Mouse (Mus musculus) ES-Bruce4 (cell line): ENCODE data around the gene Grifin. TPM values are rescaled to one million over a fixed set of nuclear protein-coding genes. Genes with fewer than 3 reads are reported as not detected.

Experiments
- H3K27ac ChIP-seq: 2 replicates; pipeline ENCODE4 v1.5.1; 2012; ENCODE audit warnings: low read length, inconsistent platforms; ENCODE audit not compliant: insufficient read depth
- H3K27me3 ChIP-seq: 2 replicates; pipeline ENCODE4 v1.6.1; 2012; ENCODE audit warnings: mild to moderate bottlenecking, low read length, inconsistent platforms; ENCODE audit not compliant: control insufficient read depth, poor library complexity, insufficient read depth, severe bottlenecking
- H3K36me3 ChIP-seq: 2 replicates; pipeline ENCODE4 v1.6.1; 2012; ENCODE audit warnings: inconsistent platforms, mild to moderate bottlenecking, low read length, moderate library complexity; ENCODE audit not compliant: control insufficient read depth, poor library complexity, insufficient read depth, severe bottlenecking
- H3K4me1 ChIP-seq: one replicate; pipeline ENCODE4 v1.8.1; 2011; ENCODE audit warnings: low read length; ENCODE audit not compliant: control insufficient read depth, insufficient read depth
- H3K4me3 ChIP-seq: 2 replicates; pipeline ENCODE4 v1.5.1; 2011; ENCODE audit warnings: low read depth, mild to moderate bottlenecking, low read length
- H3K9ac ChIP-seq: 2 replicates; pipeline ENCODE4 v1.6.1; 2012; ENCODE audit warnings: low read depth, mild to moderate bottlenecking, inconsistent platforms; ENCODE audit not compliant: poor library complexity, severe bottlenecking
- H3K9me3 ChIP-seq: replicated peaks from 2 replicates; pipeline ENCODE4 v1.6.1; 2012; ENCODE audit warnings: mild to moderate bottlenecking, low read length, inconsistent platforms; ENCODE audit not compliant: control insufficient read depth, poor library complexity, insufficient read depth, severe bottlenecking
- CTCF ChIP-seq: IDR thresholded peaks from one replicate; pipeline ENCODE4 v1.8.1; 2011; ENCODE audit warnings: low read depth, low read length
- EP300 ChIP-seq: IDR thresholded peaks from 2 replicates; pipeline ENCODE4 v1.6.1; 2011; ENCODE audit warnings: low read depth, low read length; ENCODE audit not compliant: insufficient read depth
- POLR2A ChIP-seq: IDR thresholded peaks from one replicate; pipeline ENCODE4 v1.8.1; 2011; ENCODE audit warnings: low read length; ENCODE audit not compliant: insufficient read depth
- polyA plus RNA-seq: library from polyadenylated mRNA; stranded (reverse); fragments of >200 nt; gene quantifications from 2 replicates; pipeline ENCODE4 v1.2.4, GENCODE M21; 2011; ENCODE audit warnings: low read depth; ENCODE audit not compliant: missing spikeins, insufficient read depth, insufficient read length

The Grifin gene
- polyA plus RNA-seq, 1 experiment: not detected

GRCm38 (mm10) chr5:140566271-140566670 is 1.4 kb upstream of the Grifin start:
- no peaks in the 10 kb centered on the region for H3K36me3 ChIP-seq
- no peak overlapping the region for H3K4me3 ChIP-seq
- H3K4me1 ChIP-seq: peaks cover 13% of the 10 kb centered on the region
- TF ChIP-seq POLR2A (no peak), CTCF (no peak), EP300 (no peak)
- no peak overlapping the region for H3K27ac ChIP-seq
- no peak overlapping the region for H3K9ac ChIP-seq
- H3K9me3 ChIP-seq: no peaks in the 10 kb centered on the region
- H3K27me3 ChIP-seq: no peaks in the 10 kb centered on the region

DNA sequence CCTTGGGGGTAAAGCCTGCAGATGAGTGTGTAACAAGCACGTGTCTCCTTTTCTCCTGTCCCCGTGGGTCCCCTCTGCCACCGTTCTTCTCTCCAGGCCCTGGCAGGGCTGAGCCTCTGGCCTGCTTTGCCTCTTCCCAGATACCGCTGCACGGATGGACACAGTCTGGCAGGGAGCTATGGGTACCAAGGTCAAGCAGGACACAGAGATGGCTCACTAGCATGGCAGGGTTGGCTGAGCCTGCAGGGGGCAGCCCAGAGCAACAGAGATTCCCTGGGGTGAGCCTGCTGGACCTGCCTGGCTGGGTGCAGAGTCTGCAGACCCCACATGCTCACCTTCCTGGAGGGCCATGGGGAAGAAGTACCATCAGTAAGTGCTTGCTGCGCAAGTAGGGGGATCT is 985 bp upstream of the Grifin start:
- H3K36me3 ChIP-seq: no peaks in the 10 kb centered on the region
- no peaks in the 10 kb centered on the region for H3K9me3 ChIP-seq
- no peaks in the 10 kb centered on the region for H3K27me3 ChIP-seq
- peaks cover 13% of the 10 kb centered on the region for H3K4me1 ChIP-seq
- TF ChIP-seq CTCF (peak; percentile 74), EP300 (0 out of 2 replicates have a peak, but pooled peaks have one; percentile 48), POLR2A (no peak)
- no peak overlapping the region for H3K4me3 ChIP-seq
- no peak overlapping the region for H3K27ac ChIP-seq
- no peak overlapping the region for H3K9ac ChIP-seq

GRCm38 (mm10) chr5:140565451-140565850 is 580 bp upstream of the Grifin start:
- Histone ChIP-seq H3K9me3 (no peaks in the 10 kb centered on the region), H3K4me1 (peaks cover 13% of the 10 kb centered on the region), H3K9ac (no peak overlapping the region), H3K4me3 (no peak overlapping the region), H3K27me3 (no peaks in the 10 kb centered on the region), H3K36me3 (no peaks in the 10 kb centered on the region), H3K27ac (no peak overlapping the region)
- no peak for TF ChIP-seq CTCF
- no peak for TF ChIP-seq EP300
- TF ChIP-seq POLR2A: no peak

GRCm38 (mm10) chr5:140562601-140563000 is 2.3 kb downstream of the Grifin start:
- no peak overlapping the region for H3K27ac ChIP-seq
- H3K27me3 ChIP-seq: no peaks in the 10 kb centered on the region
- no peak for TF ChIP-seq POLR2A
- no peak for TF ChIP-seq CTCF

DNA sequence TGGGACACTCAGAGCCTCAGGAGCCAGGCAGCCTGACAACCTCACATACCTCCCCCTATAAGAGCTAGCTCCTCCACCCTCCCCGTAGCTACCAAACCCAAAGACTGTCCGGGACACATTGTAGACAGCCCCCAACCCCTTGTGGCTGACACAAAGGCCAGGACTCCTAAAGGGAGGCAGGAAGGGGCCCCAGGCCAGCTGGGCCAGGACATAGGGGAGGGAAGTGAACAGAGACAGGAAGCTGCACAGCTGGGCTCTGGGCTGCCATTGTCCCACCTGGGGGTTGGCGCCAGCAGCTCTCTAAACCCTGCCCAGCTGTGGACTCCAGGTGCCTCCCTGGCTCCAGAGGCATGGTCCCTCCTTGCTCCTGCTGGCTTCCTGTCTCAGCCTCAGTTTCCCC is 8.0 kb downstream of the Grifin start:
- no peak for TF ChIP-seq CTCF
- no peak for TF ChIP-seq EP300
- Histone ChIP-seq H3K36me3 (no peaks in the 10 kb centered on the region), H3K27ac (no peak overlapping the region), H3K4me1 (no peaks in the 10 kb centered on the region), H3K4me3 (no peak overlapping the region), H3K27me3 (no peaks in the 10 kb centered on the region), H3K9me3 (no peaks in the 10 kb centered on the region), H3K9ac (no peak overlapping the region)

More at GRCm38 (mm10) chr5:140562601-140563000, 2.3 kb downstream of the Grifin start:
- H3K9me3 ChIP-seq: no peaks in the 10 kb centered on the region
- H3K4me3 ChIP-seq: no peak overlapping the region
- H3K36me3 ChIP-seq: no peaks in the 10 kb centered on the region
- H3K4me1 ChIP-seq: peaks cover 9% of the 10 kb centered on the region
- H3K9ac ChIP-seq: no peak overlapping the region

DNA sequence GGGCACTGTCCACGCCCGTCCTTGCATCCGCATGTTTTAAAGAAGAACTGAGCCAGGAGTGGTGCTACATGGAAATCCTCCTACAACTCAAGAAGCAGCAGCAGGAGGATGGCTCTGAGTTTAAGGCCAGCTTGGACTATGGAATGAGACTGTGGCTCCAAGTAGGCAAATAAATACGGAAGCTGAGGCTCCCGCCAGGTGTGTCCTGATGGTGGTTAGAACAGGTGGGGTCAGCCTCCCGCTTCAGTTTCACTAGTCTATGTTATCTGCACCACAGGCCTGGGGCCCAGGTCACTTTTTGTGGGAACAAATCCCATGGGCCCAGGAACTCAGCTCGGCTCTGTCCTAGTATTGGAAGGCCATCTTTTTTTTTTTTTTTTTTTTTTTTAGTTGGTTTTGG is 11.2 kb downstream of the Grifin start:
- Histone ChIP-seq H3K9ac (no peak overlapping the region), H3K27ac (no peak overlapping the region), H3K4me3 (no peak overlapping the region), H3K9me3 (no peaks in the 10 kb centered on the region), H3K27me3 (no peaks in the 10 kb centered on the region), H3K36me3 (no peaks in the 10 kb centered on the region), H3K4me1 (no peaks in the 10 kb centered on the region)
- no peak for TF ChIP-seq POLR2A
- TF ChIP-seq CTCF: no peak
- no peak for TF ChIP-seq EP300
